Mouse (Mus musculus) left cerebral cortex, adult 9 months (tissue): ENCODE measurements around the gene Pafah1b3.
A peak's percentile ranks its signal among the peaks of the same experiment; 100 is the strongest.
"Not testable (repeated sequence)": the region's sequence is repeated elsewhere in the genome, so short reads cannot be mapped to it uniquely, and the experiment has no call there.

Source experiments
- DNase-seq, 2 experiments: peaks; one replicate each; pipeline ENCODE4 v3.0.0; 2022; ENCODE audit warnings: low spot score in 2 of 2

Gene Pafah1b3

DNA sequence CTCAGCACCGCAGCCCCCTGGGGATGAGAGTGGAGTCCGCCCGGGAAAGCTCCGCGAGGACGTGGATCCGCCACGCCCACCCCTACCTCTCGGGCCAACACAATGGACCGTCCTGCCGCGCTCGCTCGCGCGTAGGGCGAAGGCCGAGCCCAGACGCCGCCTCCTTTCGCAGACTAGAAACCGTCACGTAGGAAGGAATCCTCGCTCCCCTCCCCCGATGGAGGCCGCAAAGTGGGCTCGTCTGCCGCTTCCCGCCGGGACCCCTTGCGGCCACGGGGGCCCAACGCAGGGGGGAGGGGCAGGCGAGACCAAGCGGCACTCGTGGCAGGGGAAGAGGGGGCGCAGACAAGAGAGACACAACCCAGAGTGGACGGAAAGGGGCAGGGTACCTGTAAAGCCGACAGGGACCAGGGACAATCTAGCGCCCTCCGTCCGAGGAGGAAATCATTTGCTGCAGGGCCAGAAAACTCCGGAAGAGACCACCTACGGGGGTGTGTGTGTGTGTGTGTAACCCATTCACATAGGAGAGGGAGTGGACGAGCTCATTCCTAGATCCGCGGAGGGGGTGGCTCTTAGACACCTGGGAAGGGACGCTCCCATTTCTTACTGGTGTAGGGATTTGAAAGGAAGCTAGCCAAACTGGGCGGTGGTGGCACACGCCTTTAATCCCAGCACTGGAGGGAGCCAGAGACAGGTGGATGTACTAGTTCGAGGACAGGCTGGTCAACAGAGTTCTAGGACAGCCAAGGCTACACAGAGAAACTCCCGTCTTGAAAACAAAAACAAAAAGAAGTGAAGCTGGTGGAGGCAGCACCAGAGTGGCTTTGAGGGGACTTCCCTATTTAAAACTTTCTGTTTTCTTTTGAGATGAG is at the start of gene Pafah1b3:
Gene Pafah1b3 (minus strand): TSS at position 533 of the 872 bp plus-strand sequence.
- DNase-seq: peak; percentile 74 to 92

- peak; percentile 49 to 50 for DNase-seq
These were observed 43.4 kb upstream of the Pafah1b3 start for GRCm38 (mm10) chr7:25341000-25341784.

GRCm38 (mm10) chr7:25339329-25339728 is 41.5 kb upstream of the Pafah1b3 start:
- DNase-seq: no peak

DNA sequence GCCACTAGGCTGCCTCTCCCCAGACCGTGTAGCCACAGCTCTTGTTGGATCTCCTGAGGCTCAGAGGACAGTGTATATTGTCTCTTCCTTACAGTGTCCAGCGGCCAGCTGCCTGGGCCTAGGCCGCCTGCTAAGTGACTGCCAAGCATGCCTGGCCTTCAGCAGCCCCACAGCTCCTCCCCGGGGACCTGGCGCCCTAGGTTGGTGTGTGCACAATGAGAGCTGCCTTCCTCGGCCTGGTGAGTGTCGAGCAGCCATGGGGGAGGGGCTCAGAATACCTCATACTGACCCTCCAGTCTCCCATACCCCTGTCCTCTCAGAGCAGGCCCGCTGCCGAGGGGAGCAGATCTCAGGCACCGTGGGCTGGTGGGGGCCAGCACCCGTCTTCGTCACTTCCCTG is 36.7 kb upstream of the Pafah1b3 start:
- no peak for DNase-seq

DNA sequence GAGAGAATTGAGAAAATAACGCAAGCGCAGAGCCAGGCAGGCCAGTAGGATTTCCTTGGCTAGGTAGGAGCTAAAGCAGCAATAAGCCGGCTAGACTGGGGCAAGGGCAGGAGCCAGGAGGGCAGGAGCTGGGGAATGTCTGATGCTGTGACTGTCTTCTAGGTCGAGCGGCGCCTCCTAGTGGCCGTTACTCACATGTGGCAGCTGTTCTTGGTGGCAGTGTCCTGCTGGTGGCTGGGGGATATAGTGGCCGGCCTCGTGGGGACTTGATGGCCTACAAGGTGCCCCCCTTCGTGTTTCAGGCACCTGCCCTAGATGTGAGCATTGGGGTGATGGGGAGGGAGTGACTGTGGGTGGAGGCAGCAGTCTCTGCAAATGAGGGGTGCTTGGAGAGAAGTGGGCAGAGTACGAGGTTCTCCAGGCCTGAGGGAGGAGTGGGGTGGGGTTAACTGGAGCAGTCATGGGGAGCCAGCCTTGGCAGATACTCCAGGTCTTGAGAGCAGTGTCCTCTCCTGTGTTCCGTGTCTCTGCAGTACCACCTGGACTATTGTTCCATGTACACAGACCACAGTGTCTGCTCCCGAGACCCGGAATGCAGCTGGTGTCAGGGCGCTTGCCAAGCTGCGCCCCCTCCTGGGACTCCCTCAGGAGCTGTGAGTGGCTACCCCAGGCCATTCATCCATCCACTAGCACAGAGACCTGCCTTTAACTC is 36.0 kb upstream of the Pafah1b3 start:
- peak in 1 of 2 experiments; percentile 71 for DNase-seq

DNA sequence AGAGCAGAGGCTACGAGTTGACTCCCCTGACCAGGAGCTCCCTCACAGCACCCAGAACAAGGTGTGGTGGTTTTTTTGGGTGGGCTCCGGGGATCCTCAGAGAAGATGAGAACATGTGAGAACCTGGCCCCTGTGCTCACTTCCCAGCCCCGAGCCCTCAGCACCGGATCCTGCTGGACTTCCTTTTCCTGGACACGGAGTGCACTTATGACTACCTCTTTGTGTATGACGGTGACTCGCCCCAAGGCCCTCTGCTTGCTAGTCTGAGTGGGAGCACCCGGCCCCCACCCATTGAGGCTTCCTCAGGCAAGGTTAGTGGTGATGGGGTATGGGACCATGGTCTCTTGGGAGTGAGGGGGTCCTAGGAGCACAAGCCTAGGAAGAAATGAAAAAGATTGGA is 28.4 kb upstream of the Pafah1b3 start:
- DNase-seq: no peak

- DNase-seq: not testable (repeated sequence)
These were observed 27.6 kb upstream of the Pafah1b3 start for GRCm38 (mm10) chr7:25325431-25325830.

GRCm38 (mm10) chr7:25323219-25323618 is 25.4 kb upstream of the Pafah1b3 start:
- no peak for DNase-seq

- no peak for DNase-seq
These were observed 24.3 kb upstream of the Pafah1b3 start for GRCm38 (mm10) chr7:25322058-25322484.

DNA sequence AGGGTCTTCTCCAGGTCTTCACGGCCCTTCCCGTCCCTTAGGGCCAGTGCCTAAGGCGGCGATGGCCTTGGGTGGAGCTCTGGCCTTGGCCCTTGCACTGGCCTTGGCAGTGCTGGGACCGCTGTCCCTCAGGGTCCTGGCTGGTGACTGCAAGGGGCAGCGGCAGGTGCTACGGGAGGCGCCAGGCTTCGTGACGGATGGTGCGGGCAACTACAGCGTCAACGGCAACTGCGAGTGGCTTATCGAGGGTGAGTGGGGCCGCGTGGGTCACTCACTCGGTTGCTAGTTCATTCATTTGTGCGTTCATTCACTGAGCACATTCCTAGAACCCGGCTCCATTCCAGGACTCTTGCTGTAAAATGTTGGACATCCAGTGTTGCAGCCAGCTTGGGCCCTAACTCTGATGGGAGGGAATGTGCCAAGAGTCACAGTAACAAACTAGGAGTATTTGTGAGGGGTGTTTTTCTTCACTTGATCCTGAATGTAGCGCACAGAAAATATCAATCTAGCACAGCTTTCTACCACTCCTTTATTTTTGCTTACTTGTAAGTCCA is 19.7 kb upstream of the Pafah1b3 start:
- no peak for DNase-seq

DNA sequence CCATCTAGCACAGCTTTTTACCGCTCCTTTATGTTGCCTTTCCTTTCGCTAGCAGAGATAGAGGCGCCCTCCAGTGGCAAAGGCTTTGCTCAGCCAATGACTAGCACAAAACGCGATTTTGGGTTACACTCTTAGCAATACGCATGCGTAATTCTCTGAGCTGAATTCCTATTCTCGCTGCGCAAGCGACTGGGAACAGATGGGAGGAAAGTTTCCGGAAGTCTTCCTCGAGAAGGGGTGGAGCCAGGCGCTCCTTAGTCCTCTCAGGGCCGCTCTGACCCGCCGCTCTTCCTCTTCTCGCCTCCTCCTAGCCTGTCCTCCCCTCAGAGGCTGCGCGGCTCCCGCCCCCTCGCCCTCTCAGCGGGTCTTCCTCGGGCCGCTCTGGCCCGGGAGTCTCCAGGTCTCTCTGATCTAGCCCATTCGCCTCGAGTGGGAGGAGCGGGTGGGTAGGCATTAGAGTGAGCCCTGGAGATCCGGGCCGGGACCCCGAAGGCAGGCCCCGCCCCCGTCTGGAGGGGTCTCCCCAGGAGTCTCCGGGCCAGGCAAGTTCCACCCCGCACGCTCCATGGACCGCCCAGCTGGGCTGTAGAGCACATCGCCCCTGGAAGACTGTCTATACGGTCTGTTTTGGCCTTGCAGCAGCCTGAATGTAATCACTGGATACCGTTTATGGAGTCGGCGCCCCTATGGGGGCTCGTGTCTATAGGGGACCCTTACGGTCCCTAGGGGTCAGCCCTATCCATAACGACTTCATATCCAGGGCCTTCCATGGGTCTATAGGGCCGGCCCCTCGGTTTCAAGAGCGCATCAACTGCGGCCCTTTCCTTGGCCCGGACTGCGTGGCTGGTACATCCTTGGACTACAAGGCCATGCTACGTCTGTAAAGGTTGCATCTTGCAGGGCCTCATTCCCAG is 19.0 kb upstream of the Pafah1b3 start, which contains the start of gene Megf8:
Gene Megf8 (plus strand): TSS at position 633 of the 914 bp plus-strand sequence.
- DNase-seq: peak; percentile 96 to 99

GRCm38 (mm10) chr7:25315306-25316041 is 17.7 kb upstream of the Pafah1b3 start:
- no peak for DNase-seq

- no peak for DNase-seq
These were observed 17.0 kb upstream of the Pafah1b3 start for GRCm38 (mm10) chr7:25314606-25315305.

- DNase-seq: no peak
These were observed 15.5 kb upstream of the Pafah1b3 start for GRCm38 (mm10) chr7:25313325-25313724.

DNA sequence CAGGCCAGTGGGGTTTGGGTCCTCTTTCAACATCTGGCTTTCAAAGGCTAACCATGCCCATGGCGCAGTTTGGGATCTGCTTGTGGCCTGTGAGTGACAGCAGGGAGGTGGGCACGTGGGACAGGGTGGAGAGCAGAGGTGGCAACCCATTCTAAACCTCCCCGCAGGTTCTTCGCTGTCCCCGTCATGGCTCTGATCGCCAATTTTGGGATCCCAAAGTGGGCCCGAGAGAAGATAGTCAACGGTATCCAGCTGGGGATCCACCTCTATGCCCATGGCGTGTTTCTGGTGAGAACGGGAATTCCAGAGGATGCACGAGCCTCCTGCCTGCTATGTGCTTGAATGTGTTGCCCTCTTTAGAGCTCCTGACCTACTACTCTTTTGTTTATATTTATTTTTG is 13.4 kb upstream of the Pafah1b3 start:
- DNase-seq: no peak

DNA sequence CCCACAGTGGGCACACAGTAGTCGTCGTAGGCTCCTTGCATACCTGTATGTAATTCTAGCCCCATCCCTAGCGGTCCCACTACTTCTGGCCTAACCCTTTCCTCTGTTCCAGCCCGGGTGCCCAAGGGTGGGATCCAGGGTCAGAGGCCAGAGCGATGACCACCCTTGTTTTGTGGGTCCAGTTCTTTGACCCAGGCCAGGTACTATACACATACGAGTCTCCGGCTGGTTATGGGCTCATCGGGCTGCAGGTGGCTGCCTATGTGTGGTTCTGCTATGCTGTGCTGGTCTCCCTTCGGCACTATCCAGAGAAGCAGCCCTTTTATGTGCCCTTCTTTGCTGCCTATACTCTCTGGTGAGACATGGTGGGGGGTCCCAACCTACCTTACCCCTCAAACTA is 11.6 kb upstream of the Pafah1b3 start:
- no peak for DNase-seq

GRCm38 (mm10) chr7:25308702-25309318 is 11.0 kb upstream of the Pafah1b3 start:
- DNase-seq: no peak

GRCm38 (mm10) chr7:25306614-25306996 is 8.8 kb upstream of the Pafah1b3 start:
- DNase-seq: no peak
